Mouse (Mus musculus) heart, adult 18-20 months (tissue): ENCODE results near the gene Zc3h18. TPM values are rescaled to one million over a fixed set of nuclear protein-coding genes. Genes with fewer than 3 reads are reported as not detected.

Source experiments
- DNase-seq, 2 experiments: peaks; one replicate each; pipeline ENCODE4 v3.0.0; 2021 to 2022; ENCODE audit warnings: mixed read lengths in 1 of 2
- total RNA-seq, 2 experiments: library from RNA; stranded (reverse); gene quantifications; 2 replicates each; pipeline ENCODE4 v1.2.3; 2021

Zc3h18 gene
- total RNA-seq, 2 experiments from 2014 or later = 20.9 to 24.5 TPM

- DNase-seq = no peak
These were observed 60.2 kb downstream of the Zc3h18 start for GRCm38 (mm10) chr8:122436586-122437125.

- DNase-seq = no peak
These were observed 61.4 kb downstream of the Zc3h18 start for GRCm38 (mm10) chr8:122437708-122438331.

GRCm38 (mm10) chr8:122439336-122439735 lies 62.9 kb downstream of the Zc3h18 start:
- no peak for DNase-seq

- no peak for DNase-seq
These were observed 64.9 kb downstream of the Zc3h18 start for GRCm38 (mm10) chr8:122441326-122441725.

GRCm38 (mm10) chr8:122442356-122442755 lies 65.9 kb downstream of the Zc3h18 start:
- no peak for DNase-seq

GRCm38 (mm10) chr8:122442781-122443180 lies 66.4 kb downstream of the Zc3h18 start:
- no peak for DNase-seq

GRCm38 (mm10) chr8:122443262-122444006 lies 67.0 kb downstream of the Zc3h18 start, which contains the start of gene Mvd:
TSS of gene Mvd (minus strand) at chr8:122443422.
- DNase-seq = peak; percentile 98 to 100

GRCm38 (mm10) chr8:122444058-122444748 lies 67.8 kb downstream of the Zc3h18 start:
- peak; percentile 91 to 92 for DNase-seq

- DNase-seq = no peak
These were observed 68.8 kb downstream of the Zc3h18 start for GRCm38 (mm10) chr8:122445203-122445602.

GRCm38 (mm10) chr8:122451161-122451703 lies 74.8 kb downstream of the Zc3h18 start:
- DNase-seq = peak; percentile 72 to 84

GRCm38 (mm10) chr8:122452154-122452553 lies 75.7 kb downstream of the Zc3h18 start:
- peak; percentile 49 to 76 for DNase-seq

- DNase-seq = no peak
These were observed 78.0 kb downstream of the Zc3h18 start for GRCm38 (mm10) chr8:122454409-122454808.

- no peak for DNase-seq
These were observed 80.8 kb downstream of the Zc3h18 start for GRCm38 (mm10) chr8:122457171-122457570.

GRCm38 (mm10) chr8:122459218-122459900 lies 83.0 kb downstream of the Zc3h18 start:
- no peak for DNase-seq

GRCm38 (mm10) chr8:122459990-122460389 lies 83.6 kb downstream of the Zc3h18 start:
- DNase-seq = no peak

- peak; percentile 45 to 47 for DNase-seq
These were observed 84.4 kb downstream of the Zc3h18 start, which contains the start of gene Snai3 for GRCm38 (mm10) chr8:122460524-122461472. TSS of gene Snai3 (minus strand) at chr8:122460733.

- DNase-seq = no peak
These were observed 85.2 kb downstream of the Zc3h18 start for GRCm38 (mm10) chr8:122461473-122462148.

GRCm38 (mm10) chr8:122462510-122462909 lies 86.1 kb downstream of the Zc3h18 start:
- no peak for DNase-seq
